Mouse (Mus musculus) lung, postnatal 0 days (tissue): ENCODE measurements at regions not wholly inside any gene's neighbourhood (a gene's known extent, or its start where the extent isn't known, plus 50 kb on each side); places are given as distances from the start of the nearest gene placed in this dataset.

Experiments
- CTCF ChIP-seq: IDR thresholded peaks from 2 replicates; pipeline ENCODE4 v1.5.1; 2016; ENCODE audit warnings: antibody characterized with exemption, mild to moderate bottlenecking
- EP300 ChIP-seq: IDR thresholded peaks from 2 replicates; pipeline ENCODE4 v1.6.1; 2016; ENCODE audit warnings: antibody characterized with exemption, mild to moderate bottlenecking, control low read depth

GRCm38 (mm10) chr11:56320293-56320692, 279.5 kb upstream of the Nmur2 start:
- TF ChIP-seq CTCF (0 out of 2 replicates have a peak, but pooled peaks have one; percentile 15), EP300 (0 out of 2 replicates have a peak, but pooled peaks have one; percentile 14)
